Mouse (Mus musculus) brain, embryonic 14.5 days (tissue): ENCODE data around the gene Vps18. TPM values are rescaled to one million over a fixed set of nuclear protein-coding genes. Genes with fewer than 3 reads are reported as not detected.

ENCODE experiments used
- DNase-seq: peaks from one replicate; pipeline ENCODE4 v3.0.0-alpha.2; 2011; ENCODE audit warnings: low read depth
- CTCF ChIP-seq: fragments of 200-500 bp; IDR thresholded peaks from 2 replicates; pipeline ENCODE4 v1.5.1; 2012; ENCODE audit warnings: inconsistent platforms, mild to moderate bottlenecking, moderate library complexity, borderline replicate concordance; ENCODE audit not compliant: insufficient read depth, insufficient read length; ENCODE audit errors: extremely low read depth
- POLR2A ChIP-seq: fragments of 200-500 bp; IDR thresholded peaks from 2 replicates; pipeline ENCODE4 v1.6.1; 2012; ENCODE audit warnings: mild to moderate bottlenecking, inconsistent platforms, borderline replicate concordance; ENCODE audit not compliant: poor library complexity, insufficient read depth, insufficient read length, severe bottlenecking; ENCODE audit errors: extremely low read depth
- polyA plus RNA-seq: library from polyadenylated mRNA; depleted of rRNA; stranded (reverse); fragments of >200 nt; gene quantifications from 2 replicates; pipeline ENCODE4 v1.2.3, GENCODE M21; 2012

Gene Vps18
- polyA plus RNA-seq, 1 experiment, result 28.6 TPM

DNA sequence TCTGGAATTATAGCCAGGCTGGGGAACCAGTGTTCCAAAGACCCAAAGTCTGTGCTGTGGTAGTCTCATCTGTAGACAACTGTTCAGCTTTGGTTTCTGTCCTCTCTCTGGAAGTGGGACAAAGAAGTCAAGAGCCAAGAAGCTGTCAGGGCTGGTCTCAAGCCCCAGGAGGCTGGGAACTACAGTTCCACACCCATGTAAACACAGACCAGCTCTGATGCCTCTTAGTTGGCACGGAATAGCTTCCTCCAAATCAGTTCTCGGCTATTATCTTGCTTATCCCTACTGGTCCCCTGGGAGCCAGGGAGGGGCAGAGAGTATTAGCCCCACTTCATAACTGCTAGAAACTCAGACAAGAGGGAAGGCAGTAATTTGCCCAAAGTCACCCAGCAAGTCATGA, 27.2 kb upstream of the Vps18 start:
- TF ChIP-seq POLR2A (no peak), CTCF (no peak)
- no peak for DNase-seq

DNA sequence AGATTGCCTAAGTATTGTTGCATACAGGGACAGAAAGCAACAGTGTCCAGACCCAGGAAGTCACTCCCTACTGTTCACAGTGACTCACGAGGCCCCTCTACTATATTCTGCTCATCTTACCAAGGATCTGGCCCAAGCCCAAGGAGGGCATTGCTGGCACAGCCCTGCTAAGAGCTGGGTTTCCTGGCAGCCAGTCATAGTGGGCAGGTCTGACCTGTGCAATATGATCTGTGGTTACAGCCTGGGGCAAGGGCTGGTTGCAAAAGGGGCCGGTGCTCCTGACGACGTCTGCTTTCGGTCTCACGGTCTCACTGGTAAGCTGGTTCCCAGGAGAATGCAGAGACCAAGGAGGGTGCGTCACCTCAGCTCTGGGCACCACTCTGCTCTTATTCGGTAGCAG, 25.6 kb upstream of the Vps18 start:
- DNase-seq, result peak; percentile 67
- no peak for TF ChIP-seq POLR2A
- TF ChIP-seq CTCF, result no peak

DNA sequence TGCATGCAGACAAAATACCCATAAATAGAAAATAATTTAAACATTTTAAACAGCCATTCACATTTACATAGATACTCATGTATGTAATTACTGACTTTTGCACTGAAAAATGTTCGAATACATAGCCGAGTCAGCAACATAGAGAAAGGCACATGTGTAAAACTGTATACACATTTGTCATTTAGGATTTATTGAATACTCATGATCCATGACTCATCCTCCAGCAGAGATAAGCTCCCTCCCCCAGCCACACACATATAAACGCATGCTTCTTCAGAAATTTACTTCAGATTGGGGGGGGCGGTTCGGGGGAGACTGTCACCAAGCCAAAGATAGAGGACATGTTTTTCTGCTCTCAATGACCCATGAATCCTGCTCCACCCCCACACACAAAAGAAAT, 24.7 kb upstream of the Vps18 start:
- no peak for DNase-seq
- no peak for TF ChIP-seq CTCF
- no peak for TF ChIP-seq POLR2A

DNA sequence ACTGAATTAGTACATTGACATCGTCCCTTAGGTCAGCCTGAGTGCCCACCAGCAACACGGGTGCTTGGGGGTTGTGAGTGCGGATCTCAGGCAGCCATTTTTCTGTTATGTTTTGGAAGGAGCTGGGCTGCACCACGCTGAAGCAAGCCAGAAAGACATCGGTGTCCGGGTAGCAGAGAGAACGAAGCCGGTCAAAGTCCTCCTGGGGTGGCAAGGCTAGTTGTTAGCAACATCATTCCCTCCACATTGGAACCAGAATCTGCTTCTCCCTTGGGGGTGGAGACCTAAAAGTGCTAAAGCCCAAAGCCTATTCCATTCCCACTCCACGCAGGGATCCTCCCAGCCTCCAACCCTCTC, 18.3 kb upstream of the Vps18 start:
- DNase-seq, result no peak
- TF ChIP-seq POLR2A, result no peak
- TF ChIP-seq CTCF, result no peak

DNA sequence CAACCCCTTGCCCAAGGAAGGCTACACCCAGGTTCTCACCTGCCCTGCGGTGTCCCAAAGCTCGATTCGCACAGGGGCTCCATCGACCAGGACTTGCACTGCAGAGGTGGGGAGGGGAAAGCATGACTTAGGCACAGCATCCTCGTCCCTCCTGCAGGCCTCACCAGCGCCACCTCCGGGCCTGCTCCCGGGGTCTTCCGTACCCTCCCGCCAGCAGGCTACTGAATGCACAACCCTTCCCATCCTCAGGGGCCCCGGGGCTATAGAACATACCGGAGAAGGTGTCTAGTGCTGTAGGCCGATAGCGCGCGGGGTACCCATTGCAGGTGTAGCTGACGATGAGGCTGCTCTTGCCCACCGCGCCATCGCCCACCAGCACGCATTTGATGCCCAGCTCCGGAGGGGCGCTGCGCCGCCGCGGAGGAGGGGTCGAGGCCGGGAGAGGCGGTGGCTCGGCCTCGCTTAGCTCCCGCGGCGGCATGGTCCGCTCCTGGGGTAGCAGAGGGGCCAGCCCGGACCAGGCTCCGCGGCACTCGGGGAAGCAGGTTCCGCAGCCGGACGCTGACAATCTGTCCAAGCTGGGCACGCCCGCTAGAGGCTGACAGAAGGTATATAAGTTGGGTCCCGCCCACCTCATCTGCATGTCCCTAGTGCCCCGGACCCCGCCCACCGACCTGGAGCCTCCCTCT, 17.8 kb upstream of the Vps18 start, which contains the start of gene Rhov:
Rhov (minus strand) TSS at position 630 of the 689 bp plus-strand sequence.
- TF ChIP-seq CTCF, result peak; percentile 53
- peak; percentile 44; the same call in 1 of the 2 replicates for TF ChIP-seq POLR2A

DNA sequence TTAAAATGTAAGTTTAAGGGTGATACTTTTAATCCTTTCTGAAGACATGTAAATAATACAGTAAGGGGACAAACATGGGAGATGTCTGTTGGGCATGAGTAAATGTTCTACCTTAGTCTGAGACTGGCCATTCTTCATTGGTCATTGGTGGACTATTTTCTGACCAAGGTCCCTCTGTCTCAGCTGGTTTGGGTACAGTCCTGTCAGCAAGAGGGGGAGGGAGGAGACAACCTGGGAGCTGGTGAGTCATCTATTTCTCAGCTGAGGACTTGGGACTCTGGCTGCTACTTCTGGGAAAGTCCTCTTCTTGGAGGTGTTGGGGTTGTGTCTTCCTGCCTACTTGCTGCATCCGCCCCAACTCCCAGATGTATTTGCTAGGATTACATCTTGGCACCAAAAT, 14.4 kb upstream of the Vps18 start:
- TF ChIP-seq POLR2A (no peak), CTCF (no peak)
- no peak for DNase-seq

More for the DNA sequence above, 17.8 kb upstream of the Vps18 start, which contains the start of gene Rhov:
- DNase-seq, result peak; percentile 86

DNA sequence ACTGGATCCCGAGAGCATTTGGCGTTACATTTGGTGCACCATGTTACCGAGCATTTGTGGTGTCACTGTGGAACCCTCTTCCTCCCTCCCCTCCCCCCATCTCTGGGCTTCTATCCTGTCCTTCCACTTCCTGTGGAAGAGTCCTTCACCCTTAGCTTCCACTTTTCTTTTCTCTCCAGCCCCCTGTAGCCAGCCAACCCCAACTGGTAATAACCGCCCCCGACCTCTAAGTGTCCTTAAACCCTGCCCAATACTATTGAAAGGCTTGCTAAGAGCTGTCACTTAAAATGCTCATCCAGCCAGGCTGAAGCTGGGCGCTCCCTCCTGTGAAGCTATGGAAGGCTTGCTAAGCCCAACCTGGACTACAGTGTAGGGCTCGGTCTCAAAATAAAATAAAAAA, 11.6 kb upstream of the Vps18 start:
- no peak for DNase-seq

DNA sequence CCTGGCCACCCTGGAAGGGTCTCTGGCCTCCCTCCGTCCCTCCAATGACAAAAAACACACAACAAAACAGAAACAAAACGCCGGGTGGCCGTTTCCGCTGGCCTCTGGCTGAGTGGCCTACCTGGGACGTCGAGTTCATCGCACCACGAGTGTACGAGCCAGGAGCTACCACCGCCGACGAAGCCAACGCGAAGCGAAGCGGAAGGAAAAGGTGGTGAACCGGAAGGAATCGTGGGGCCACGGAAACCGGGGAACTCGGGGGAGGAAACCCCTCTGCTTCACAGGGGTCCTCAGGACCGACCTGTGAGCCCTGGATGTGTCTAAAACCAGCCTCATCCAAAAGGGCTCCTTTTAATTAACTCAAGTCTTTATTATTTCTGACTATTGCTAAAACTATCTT, 10.7 kb upstream of the Vps18 start:
- DNase-seq, result no peak

More for the DNA sequence above, 11.6 kb upstream of the Vps18 start:
- TF ChIP-seq POLR2A, result no peak
- TF ChIP-seq CTCF, result no peak

DNA sequence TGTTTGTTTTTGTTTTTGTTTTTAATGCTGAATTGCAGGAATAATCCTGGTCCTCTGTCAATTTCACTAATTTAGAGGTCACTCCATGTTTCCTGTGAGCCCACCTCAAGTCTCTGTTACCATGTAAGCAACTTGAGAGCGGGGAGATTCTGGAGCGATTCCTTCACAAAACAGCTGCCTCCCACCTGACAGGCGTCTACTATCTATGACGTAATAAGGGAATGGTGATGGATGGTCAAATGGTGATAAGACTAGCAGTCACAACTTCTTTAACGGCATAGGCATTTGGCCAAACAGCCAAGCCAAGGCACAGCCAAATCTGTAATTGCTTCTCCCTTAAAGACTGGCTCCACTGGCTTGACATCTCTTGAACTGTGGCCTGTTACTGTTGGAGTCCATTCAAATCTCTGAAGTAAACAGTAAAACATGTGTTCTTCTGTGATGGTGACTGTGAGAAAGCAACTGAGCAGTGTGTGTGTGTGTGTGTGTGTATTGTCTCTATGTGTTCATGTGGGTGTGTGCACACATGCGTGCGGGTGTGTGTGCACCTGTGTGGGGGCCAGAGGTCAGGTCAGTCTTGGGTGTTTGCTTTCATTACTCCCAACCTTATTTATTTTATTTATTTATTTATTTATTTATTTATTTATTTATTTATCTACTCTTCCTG, 6.5 kb upstream of the Vps18 start:
- no peak for DNase-seq

More for the DNA sequence above, 10.7 kb upstream of the Vps18 start:
- TF ChIP-seq POLR2A (no peak), CTCF (no peak)

DNA sequence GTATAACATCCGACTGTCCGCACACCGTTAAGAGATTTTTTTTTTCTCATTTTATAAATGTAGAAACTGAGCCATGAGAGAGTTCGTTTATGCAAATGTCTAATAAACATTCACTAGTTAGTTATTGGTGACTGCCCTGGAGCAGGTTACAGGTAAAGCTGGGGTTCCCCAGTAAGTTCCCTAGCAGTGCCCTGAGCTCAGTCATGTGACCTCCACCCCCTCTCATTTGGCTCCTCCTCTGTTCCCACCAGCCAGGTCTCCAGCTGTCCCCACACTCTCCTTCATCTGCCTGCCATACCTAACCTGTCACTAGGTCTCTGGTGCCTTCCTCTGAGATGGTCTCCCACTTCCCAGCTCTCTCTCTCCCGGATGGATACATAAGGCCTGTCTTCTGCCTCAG, 1.2 kb upstream of the Vps18 start:
- no peak for DNase-seq
- TF ChIP-seq POLR2A (no peak), CTCF (no peak)

More for the DNA sequence above, 6.5 kb upstream of the Vps18 start:
- no peak for TF ChIP-seq POLR2A
- TF ChIP-seq CTCF, result no peak

DNA sequence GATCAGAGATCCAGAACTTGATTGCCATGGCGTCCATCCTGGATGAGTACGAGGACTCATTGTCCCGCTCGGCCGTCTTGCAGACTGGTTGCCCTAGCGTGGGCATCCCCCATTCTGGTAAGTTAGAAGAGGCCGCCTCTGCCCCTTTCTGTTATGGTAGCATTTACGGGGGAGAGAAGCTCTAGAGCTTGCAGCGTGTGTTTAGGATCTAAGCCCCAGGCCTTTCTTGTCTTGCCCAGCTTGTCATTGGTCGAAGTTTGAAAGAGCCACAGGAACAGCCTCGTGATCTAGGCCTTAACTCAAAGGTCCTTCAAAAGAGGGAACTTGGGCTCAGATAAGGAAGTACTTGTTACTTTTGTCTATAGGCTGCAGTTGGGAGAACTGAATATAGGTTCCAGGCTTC, 475 bp downstream of the Vps18 start:
- no peak for DNase-seq

DNA sequence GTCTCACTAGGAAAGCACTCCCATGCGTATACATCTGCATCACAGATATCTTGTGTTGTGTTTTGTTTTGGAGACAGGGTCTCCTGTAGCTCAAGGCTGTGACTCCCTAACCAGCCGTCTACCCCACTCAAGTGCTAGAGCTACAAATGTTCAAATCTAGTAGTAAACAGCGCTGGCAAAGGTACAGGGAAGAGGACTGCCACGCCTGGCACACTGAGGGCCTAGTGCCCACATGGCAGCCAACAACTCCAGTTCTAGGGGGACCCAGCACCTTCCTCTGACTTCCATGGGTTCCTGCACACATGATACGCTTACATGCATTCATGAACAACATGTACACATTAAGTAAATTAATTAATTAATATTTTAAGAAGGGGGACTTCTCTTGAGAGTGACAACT, 3.7 kb downstream of the Vps18 start:
- TF ChIP-seq CTCF, result no peak
- no peak for DNase-seq

More for the DNA sequence above, 475 bp downstream of the Vps18 start:
- TF ChIP-seq POLR2A (no peak), CTCF (no peak)
